Mouse (Mus musculus) olfactory bulb, adult 2 months (tissue): ENCODE results near the gene Zc3h7b.

Experiments used
- CTCF ChIP-seq: fragments of 200-500 bp; IDR thresholded peaks from 2 replicates; pipeline ENCODE4 v1.5.1; 2012; ENCODE audit warnings: low read depth, mild to moderate bottlenecking, low read length, moderate library complexity; ENCODE audit not compliant: insufficient read depth
- POLR2A ChIP-seq: fragments of 200-500 bp; IDR thresholded peaks from 2 replicates; pipeline ENCODE4 v1.6.1; 2012; ENCODE audit warnings: mild to moderate bottlenecking, low read depth, low read length, moderate library complexity; ENCODE audit not compliant: insufficient read depth

GRCm38 (mm10) chr15:81749742-81750141 lies 4.9 kb downstream of the Zc3h7b start:
- TF ChIP-seq CTCF (no peak), POLR2A (no peak)
